Mouse (Mus musculus): ENCODE results near the gene Prrc2b. TPM values are rescaled to one million over a fixed set of nuclear protein-coding genes. Genes with fewer than 3 reads are reported as not detected.

Prrc2b gene
- polyA plus RNA-seq, 1 experiment from 2014 or later, result 96.9 TPM

DNA sequence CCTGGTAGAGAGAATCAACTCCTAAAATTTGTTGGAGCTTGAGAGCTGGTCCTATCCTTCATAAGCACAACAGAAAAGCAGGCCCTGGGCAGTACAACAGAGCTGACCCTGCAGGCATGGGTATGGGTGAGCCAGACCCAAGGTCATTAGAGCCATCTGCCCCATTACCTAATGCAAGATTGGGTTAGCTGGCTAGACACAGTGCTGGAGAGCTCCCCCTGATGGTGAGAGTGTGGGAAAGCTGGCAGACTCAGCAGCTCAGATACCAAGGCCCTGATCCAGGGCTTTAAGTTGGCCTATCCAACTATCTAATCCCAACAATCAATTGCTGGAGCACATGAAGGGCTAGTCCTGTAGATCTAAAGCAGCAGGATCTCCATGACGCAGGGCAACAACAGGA is 131.8 kb downstream of the Prrc2b start:
- H3K36me3 ChIP-seq (replicated peaks), result peaks cover 69% of the 10 kb centered on the region
- WGBS, result 85% methylated on average over 1 of the region's 1 CpGs

DNA sequence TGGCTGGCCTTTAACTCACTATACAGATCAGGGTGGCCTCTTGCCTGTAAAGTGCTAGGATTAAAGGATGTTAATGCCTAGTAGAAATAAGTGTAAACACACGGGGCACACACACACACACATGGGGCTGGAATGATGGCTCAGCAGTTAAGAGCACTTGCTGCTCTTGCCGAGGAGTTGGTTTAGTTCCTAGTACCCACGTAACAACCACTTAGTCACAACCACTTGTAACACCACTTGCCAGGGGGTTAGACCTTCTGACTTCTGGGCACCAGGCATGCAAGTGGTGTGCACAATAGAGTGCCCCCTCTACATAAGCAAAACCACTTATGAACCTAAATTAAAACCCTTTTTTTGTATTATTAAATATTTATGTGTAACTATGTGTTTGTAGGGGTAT is 133.1 kb downstream of the Prrc2b start:
- Histone ChIP-seq H3K36me3 (replicated peaks) (peaks cover 56% of the 10 kb centered on the region), H3K9ac (no peak overlapping the region), H3K27me3 (no peaks in the 10 kb centered on the region), H3K27ac (no peak overlapping the region), H3K4me1 (peaks cover 16% of the 10 kb centered on the region), H3K9me3 (no peaks in the 10 kb centered on the region), H3K4me2 (no peak overlapping the region), H3K4me3 (replicated peaks) (no peak overlapping the region)
- ATAC-seq (ENCODE audit: low FRiP score), result no peak
- WGBS, result 96% methylated on average over 3 of the region's 3 CpGs

More for the DNA sequence above, 131.8 kb downstream of the Prrc2b start:
- Histone ChIP-seq H3K4me2 (no peak overlapping the region), H3K9ac (no peak overlapping the region), H3K27ac (no peak overlapping the region), H3K27me3 (no peaks in the 10 kb centered on the region), H3K4me1 (peaks cover 11% of the 10 kb centered on the region), H3K4me3 (replicated peaks) (no peak overlapping the region), H3K9me3 (no peaks in the 10 kb centered on the region)
- ATAC-seq (ENCODE audit: low FRiP score), result no peak

Small RNAs within 50 kb of the gene (microRNA-seq; reads per million reads assigned to microRNA genes)
- gene Gm27805, result not detected

Other genes starting within 250 kb of the Prrc2b start
- gene Aif1l, start 200.9 kb upstream of the Prrc2b start, polyA plus RNA-seq (2016; fragmentation: Nextera tagmentation; extraction: Ambion mirVana), result 73.5 and 86.5 TPM in 2 replicates
- 87.4 and 90.3 TPM in 2 replicates for gene Nup214, start 176.6 kb upstream of the Prrc2b start, polyA plus RNA-seq (2016; fragmentation: Nextera tagmentation; extraction: Ambion mirVana)
- 0.67 and 0.88 TPM in 2 replicates for gene Fam78a, start 66.2 kb upstream of the Prrc2b start, polyA plus RNA-seq (2016; fragmentation: Nextera tagmentation; extraction: Ambion mirVana)
- gene Plpp7, start 55.6 kb upstream of the Prrc2b start, polyA plus RNA-seq (2016; fragmentation: Nextera tagmentation; extraction: Ambion mirVana), result 7.0 and 7.2 TPM in 2 replicates
- gene Pomt1, start 85.5 kb downstream of the Prrc2b start, polyA plus RNA-seq (2016; fragmentation: Nextera tagmentation; extraction: Ambion mirVana), result 26.6 and 29.4 TPM in 2 replicates
- gene Uck1, start 109.1 kb downstream of the Prrc2b start, polyA plus RNA-seq (2016; fragmentation: Nextera tagmentation; extraction: Ambion mirVana), result 76.5 and 78.4 TPM in 2 replicates
- gene Golga2, start 136.3 kb downstream of the Prrc2b start, polyA plus RNA-seq (2016; fragmentation: Nextera tagmentation; extraction: Ambion mirVana), result 23.0 and 26.5 TPM in 2 replicates
- gene Swi5, start 137.0 kb downstream of the Prrc2b start, polyA plus RNA-seq (2016; fragmentation: Nextera tagmentation; extraction: Ambion mirVana), result 391 and 397 TPM in 2 replicates
- 59.1 and 67.5 TPM in 2 replicates for gene Ciz1, start 201.2 kb downstream of the Prrc2b start, polyA plus RNA-seq (2016; fragmentation: Nextera tagmentation; extraction: Ambion mirVana)
- gene Dnm1, start 202.3 kb downstream of the Prrc2b start, polyA plus RNA-seq (2016; fragmentation: Nextera tagmentation; extraction: Ambion mirVana), result 18.6 and 19.4 TPM in 2 replicates
- gene 1110008P14Rik, start 230.9 kb downstream of the Prrc2b start, polyA plus RNA-seq (2016; fragmentation: Nextera tagmentation; extraction: Ambion mirVana), result 51.0 and 51.4 TPM in 2 replicates
- 0.45 and 0.50 TPM in 2 replicates for gene Lcn2, start 237.2 kb downstream of the Prrc2b start, polyA plus RNA-seq (2016; fragmentation: Nextera tagmentation; extraction: Ambion mirVana)
- 29.6 and 29.9 TPM in 2 replicates for gene Ptges2, start 244.8 kb downstream of the Prrc2b start, polyA plus RNA-seq (2016; fragmentation: Nextera tagmentation; extraction: Ambion mirVana)

All from forebrain, embryonic 12.5 days (tissue).